Mouse (Mus musculus) heart, adult 2 months (tissue): ENCODE measurements around the gene Chchd3.

Experiments
- CTCF ChIP-seq: fragments of 200-600 bp; IDR thresholded peaks from 2 replicates; pipeline ENCODE4 v1.8.1; 2022; ENCODE audit warnings: antibody characterized with exemption, mild to moderate bottlenecking, moderate library complexity
- EP300 ChIP-seq: fragments of 200-500 bp; IDR thresholded peaks from 2 replicates; pipeline ENCODE4 v1.6.1; 2011; ENCODE audit warnings: low read depth, low read length, control low read depth; ENCODE audit not compliant: insufficient read depth
- POLR2A ChIP-seq: fragments of 200-500 bp; IDR thresholded peaks from 2 replicates; pipeline ENCODE4 v1.6.1; 2011; ENCODE audit warnings: mild to moderate bottlenecking, low read depth, low read length, control low read depth; ENCODE audit not compliant: insufficient read depth

GRCm38 (mm10) chr6:33031631-33032030 lies 28.4 kb downstream of the Chchd3 start:
- TF ChIP-seq POLR2A: no peak
- no peak for TF ChIP-seq EP300
- no peak for TF ChIP-seq CTCF
